Mouse (Mus musculus): Measurements from ENCODE around the gene Thoc7.

Gene Thoc7

GRCm38 (mm10) chr14:13933290-13934051, 28.2 kb downstream of the Thoc7 start:
- no peak for DNase-seq

DNA sequence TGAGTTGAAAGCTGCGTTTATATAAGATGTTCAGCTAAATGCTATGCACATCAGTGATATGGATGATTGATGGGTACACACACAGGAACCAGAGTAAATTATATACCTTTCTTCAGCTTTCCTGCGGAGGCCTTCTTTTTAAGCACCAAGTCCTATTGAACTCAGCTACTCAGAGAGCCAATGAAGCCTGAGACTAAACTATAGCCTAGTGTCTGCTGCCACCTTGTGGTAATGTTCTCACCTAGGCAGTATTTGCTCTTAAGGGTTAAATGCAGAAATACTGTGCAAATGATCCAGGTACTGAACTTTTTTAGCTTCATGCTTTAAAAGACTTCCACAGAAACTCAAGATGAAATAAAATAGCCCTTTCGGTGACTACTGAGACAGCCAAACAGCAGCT, 44.0 kb downstream of the Thoc7 start:
- DNase-seq: peak; percentile 13 to 45

DNA sequence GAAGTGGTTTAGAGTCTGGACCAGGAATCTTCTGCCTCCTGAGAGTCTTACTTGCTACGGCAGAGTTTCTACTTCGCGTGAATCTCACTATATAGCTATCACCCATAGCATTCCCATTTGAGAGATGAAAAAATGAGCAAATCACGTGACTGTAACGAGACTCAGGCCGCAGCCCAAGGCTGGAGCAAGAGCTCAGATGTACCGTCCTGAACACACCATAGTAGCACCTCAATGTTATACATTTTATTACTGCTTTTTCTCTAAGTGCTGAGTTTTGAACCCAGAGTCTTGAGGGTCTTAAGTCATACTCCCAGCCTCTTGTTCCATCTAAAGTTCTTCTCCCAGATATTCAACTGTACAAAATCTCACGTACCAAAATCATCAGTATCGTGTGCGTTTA, 44.4 kb downstream of the Thoc7 start:
- DNase-seq: no peak

- DNase-seq: no peak
These were observed 46.4 kb downstream of the Thoc7 start for GRCm38 (mm10) chr14:13915207-13915606.

GRCm38 (mm10) chr14:13914387-13915082, 47.1 kb downstream of the Thoc7 start, which contains the start of gene Gm281:
Gene Gm281, minus strand, starts transcription at chr14:13914478.
- no peak for DNase-seq

- DNase-seq: no peak
These were observed 51.5 kb downstream of the Thoc7 start for GRCm38 (mm10) chr14:13910148-13910547.

GRCm38 (mm10) chr14:13907145-13907544, 54.5 kb downstream of the Thoc7 start:
- no peak for DNase-seq

- no peak for DNase-seq
These were observed 55.2 kb downstream of the Thoc7 start for GRCm38 (mm10) chr14:13906461-13906860.

- peak; percentile 32 to 34 for DNase-seq
These were observed 60.0 kb downstream of the Thoc7 start for GRCm38 (mm10) chr14:13901611-13902067.

Measured in kidney, adult 8-10 months (tissue).